Comparison of ENCODE assay signal across 8 mouse cellular contexts in the genomic region with DNA sequence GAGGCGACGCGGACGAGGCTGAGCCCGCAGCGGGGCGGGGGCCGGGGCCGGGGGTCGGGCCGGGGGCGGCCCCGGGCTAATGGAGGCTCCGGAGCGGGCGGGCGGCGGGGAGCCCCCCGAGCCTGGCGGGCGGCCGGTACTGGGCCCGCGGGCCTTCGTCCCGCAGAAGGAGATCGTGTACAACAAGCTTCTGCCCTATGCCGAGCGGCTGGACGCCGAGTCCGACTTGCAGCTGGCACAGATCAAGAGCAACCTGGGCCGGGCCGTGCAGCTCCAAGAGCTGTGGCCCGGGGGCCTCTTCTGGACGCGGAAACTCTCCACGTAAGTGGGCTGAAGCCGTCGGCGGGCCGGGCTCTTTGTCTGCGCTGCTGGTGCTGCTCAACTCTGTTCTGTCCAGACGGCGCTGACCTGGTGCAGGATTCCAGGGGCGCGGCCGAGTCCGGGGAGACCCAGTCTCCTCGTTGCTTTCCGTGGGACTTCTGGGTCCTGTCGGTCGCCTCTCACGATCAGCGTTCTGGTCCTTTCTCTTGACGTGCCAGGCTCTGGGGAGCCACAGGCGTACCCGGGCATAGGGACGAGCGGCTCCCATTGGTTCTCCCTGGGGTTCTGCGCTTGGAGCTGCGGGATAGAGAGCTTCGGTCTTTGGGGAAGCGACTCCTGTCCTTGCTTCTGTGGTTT. TPM values are rescaled to one million over a fixed set of nuclear protein-coding genes. Genes with fewer than 3 reads are reported as not detected.
DNase-seq lines count a peak whose midpoint lies in the region; ATAC-seq and TF ChIP-seq lines count a peak whose summit lies in the region.

No protein-coding gene starts in this region.

- ATAC-seq in heart, embryonic 15.5 days (replicated peaks; ENCODE audit: insufficient number of reproducible peaks, insufficient read depth, low FRiP score, low read depth), result peak; percentile 74
- peak; percentile 83 for ATAC-seq in neural tube, embryonic 14.5 days (ENCODE audit: low read depth)

- H3K9ac ChIP-seq in heart, embryonic 15.5 days, result peak overlapping the region; percentile 94
- H3K9ac ChIP-seq in neural tube, embryonic 14.5 days (replicated peaks; ENCODE audit: low read depth, low read length), result peak overlapping the region; percentile 99

- TF ChIP-seq POLR2A in brain, embryonic 14.5 days (IDR thresholded peaks at IDR 0.05; ENCODE audit: borderline replicate concordance, extremely low read depth, insufficient read depth, insufficient read length, poor library complexity, severe bottlenecking), result no peak

- H3K9me3 ChIP-seq in erythroblast, embryonic 14.5 days (ENCODE audit: control insufficient read depth, low read length), result no peaks in the 10 kb centered on the region
- no peaks in the 10 kb centered on the region for H3K9me3 ChIP-seq in heart, embryonic 15.5 days (replicated peaks)
- no peaks in the 10 kb centered on the region for H3K9me3 ChIP-seq in neural tube, embryonic 14.5 days (ENCODE audit: control insufficient read depth, low read length)

- H3K36me3 ChIP-seq in erythroblast, embryonic 14.5 days (ENCODE audit: control insufficient read depth), result peaks cover 3% of the 10 kb centered on the region
- no peaks in the 10 kb centered on the region for H3K36me3 ChIP-seq in heart, embryonic 15.5 days
- no peaks in the 10 kb centered on the region for H3K36me3 ChIP-seq in neural tube, embryonic 14.5 days (ENCODE audit: control insufficient read depth, insufficient read depth, low read length)

- peak; percentile 13 to 33 for DNase-seq in CD8-positive naive resting alpha-beta T cell, adult 2 months (ENCODE audit: low read depth in 2 of 2, low spot score in 2 of 2)
- peak; percentile 77 for DNase-seq in brain, embryonic 14.5 days (ENCODE audit: low read depth)
- DNase-seq in kidney, postnatal 36 days, result peak; percentile 41 to 71
- DNase-seq in lung, adult 18-20 months, result peak; percentile 58 to 59
- DNase-seq in testis, postnatal 14 days (ENCODE audit: low spot score), result peak; percentile 68

- peaks cover 45% of the 10 kb centered on the region for H3K4me1 ChIP-seq in erythroblast, embryonic 14.5 days (ENCODE audit: control insufficient read depth)
- H3K4me1 ChIP-seq in heart, embryonic 15.5 days (replicated peaks), result peaks cover 11% of the 10 kb centered on the region
- peaks cover 23% of the 10 kb centered on the region for H3K4me1 ChIP-seq in neural tube, embryonic 14.5 days (ENCODE audit: control insufficient read depth, insufficient read depth, low read length)

- WGBS in heart, embryonic 15.5 days, result under 1% methylated on average over 64 of the region's 64 CpGs
- WGBS in neural tube, embryonic 14.5 days, result under 1% methylated on average over 54 of the region's 64 CpGs

- no peak for TF ChIP-seq CTCF in brain, embryonic 14.5 days (IDR thresholded peaks at IDR 0.05; ENCODE audit: borderline replicate concordance, extremely low read depth, insufficient read depth, insufficient read length)

- H3K27me3 ChIP-seq in erythroblast, embryonic 14.5 days (ENCODE audit: control insufficient read depth), result no peaks in the 10 kb centered on the region
- no peaks in the 10 kb centered on the region for H3K27me3 ChIP-seq in heart, embryonic 15.5 days
- H3K27me3 ChIP-seq in neural tube, embryonic 14.5 days (ENCODE audit: control insufficient read depth, insufficient read depth, low read length), result 0 out of 2 replicates have a peak, but pooled peaks cover 2% of the 10 kb centered on the region

- H3K4me2 ChIP-seq in heart, embryonic 15.5 days, result peak overlapping the region; percentile 72
- H3K4me2 ChIP-seq in neural tube, embryonic 14.5 days (ENCODE audit: low read depth, low read length), result peak overlapping the region; percentile 75

- H3K4me3 ChIP-seq in erythroblast, embryonic 14.5 days (replicated peaks), result peak overlapping the region; percentile 88
- peak overlapping the region; percentile 86 for H3K4me3 ChIP-seq in heart, embryonic 15.5 days
- H3K4me3 ChIP-seq in neural tube, embryonic 14.5 days (ENCODE audit: low read depth, low read length), result peak overlapping the region; percentile 100

- peak overlapping the region; percentile 93 for H3K27ac ChIP-seq in heart, embryonic 15.5 days
- peak overlapping the region; percentile 95 for H3K27ac ChIP-seq in neural tube, embryonic 14.5 days (ENCODE audit: low read depth, low read length)

RNA-seq across cellular contexts. Expression of a gene that starts 0.5 kb away (rescaled TPM):
- polyA plus RNA-seq in brain, embryonic 14.5 days (2012; rRNA removed), result 47.5 and 50.8 TPM in 2 replicates
- 0.67 and 0.90 TPM in 2 replicates for polyA plus RNA-seq in erythroblast, embryonic 14.5 days (2012)
- 10.1 and 11.5 TPM in 2 replicates for polyA plus RNA-seq in heart, embryonic 15.5 days (2015; fragmentation: Nextera tagmentation; extraction: Ambion mirVana)
- 27.2 and 28.1 TPM in 2 replicates for polyA plus RNA-seq in neural tube, embryonic 14.5 days (2014; fragmentation: Nextera tagmentation; extraction: Ambion mirVana)

Comparison
In these comparisons a context has a peak if more than half of its experiments do, and no peak if none do; other contexts are left out.
1. Peak in every context shown above with its lines: DNase-seq, ATAC-seq, H3K4me3 ChIP-seq and H3K27ac ChIP-seq.
2. DNase-seq: peak in every context shown above with its lines; median percentile 77 in brain, embryonic 14.5 days; 68 in testis, postnatal 14 days; 58 in lung, adult 18-20 months; 56 in kidney, postnatal 36 days; 23 in CD8-positive naive resting alpha-beta T cell, adult 2 months.